Mouse (Mus musculus): ENCODE data around the gene Marveld3. TPM values are rescaled to one million over a fixed set of nuclear protein-coding genes. Genes with fewer than 3 reads are reported as not detected.

Marveld3 gene
- polyA plus RNA-seq, 1 experiment from 2014 or later, result 8.2 TPM

- Histone ChIP-seq H3K4me3 (replicated peaks; ENCODE audit: low read depth, low read length) (no peak overlapping the region), H3K36me3 (ENCODE audit: insufficient read depth, low read length) (no peaks in the 10 kb centered on the region), H3K4me1 (replicated peaks; ENCODE audit: insufficient read depth, low read length) (no peaks in the 10 kb centered on the region), H3K27me3 (ENCODE audit: insufficient read depth, low read length) (no peaks in the 10 kb centered on the region), H3K27ac (no peak overlapping the region), H3K9ac (ENCODE audit: low read depth, low read length) (no peak overlapping the region), H3K4me2 (ENCODE audit: low read length) (no peak overlapping the region), H3K9me3 (replicated peaks; ENCODE audit: low read length) (no peaks in the 10 kb centered on the region)
- no peak for ATAC-seq (replicated peaks; ENCODE audit: low FRiP score, low read depth)
- no peak for DNase-seq (ENCODE audit: low spot score)
- TF ChIP-seq CTCF (IDR thresholded peaks at IDR 0.05; ENCODE audit: low read depth), result 0 out of 2 replicates have a peak, but pooled peaks have one; percentile 3
- 89% methylated on average over 8 of the region's 8 CpGs for WGBS
Measured at GRCm38 (mm10) chr8:109989151-109989550, 27.1 kb upstream of the Marveld3 start.

GRCm38 (mm10) chr8:109987776-109988175 lies 25.8 kb upstream of the Marveld3 start:
- Histone ChIP-seq H3K9ac (ENCODE audit: low read depth, low read length) (no peak overlapping the region), H3K9me3 (replicated peaks; ENCODE audit: low read length) (no peaks in the 10 kb centered on the region), H3K36me3 (ENCODE audit: insufficient read depth, low read length) (no peaks in the 10 kb centered on the region), H3K4me2 (ENCODE audit: low read length) (no peak overlapping the region), H3K27ac (no peak overlapping the region), H3K27me3 (ENCODE audit: insufficient read depth, low read length) (no peaks in the 10 kb centered on the region), H3K4me1 (replicated peaks; ENCODE audit: insufficient read depth, low read length) (no peaks in the 10 kb centered on the region), H3K4me3 (replicated peaks; ENCODE audit: low read depth, low read length) (no peak overlapping the region)
- 82% methylated on average over 7 of the region's 7 CpGs for WGBS
- TF ChIP-seq CTCF (IDR thresholded peaks at IDR 0.05; ENCODE audit: low read depth), result no peak
- DNase-seq (ENCODE audit: low spot score) (no peak), ATAC-seq (replicated peaks; ENCODE audit: low FRiP score, low read depth) (no peak)

- 50% methylated on average over 7 of the region's 7 CpGs for WGBS
- no peak overlapping the region for H3K9ac ChIP-seq (ENCODE audit: low read depth, low read length)
- H3K9me3 ChIP-seq (replicated peaks; ENCODE audit: low read length), result no peaks in the 10 kb centered on the region
- no peaks in the 10 kb centered on the region for H3K27me3 ChIP-seq (ENCODE audit: insufficient read depth, low read length)
- H3K27ac ChIP-seq, result no peak overlapping the region
- no peak overlapping the region for H3K4me3 ChIP-seq (replicated peaks; ENCODE audit: low read depth, low read length)
- TF ChIP-seq CTCF (IDR thresholded peaks at IDR 0.05; ENCODE audit: low read depth), result no peak
- H3K36me3 ChIP-seq (ENCODE audit: insufficient read depth, low read length), result no peaks in the 10 kb centered on the region
- no peaks in the 10 kb centered on the region for H3K4me1 ChIP-seq (replicated peaks; ENCODE audit: insufficient read depth, low read length)
- ATAC-seq (replicated peaks; ENCODE audit: low FRiP score, low read depth) (no peak), DNase-seq (ENCODE audit: low spot score) (no peak)
- no peak overlapping the region for H3K4me2 ChIP-seq (ENCODE audit: low read length)
Measured at GRCm38 (mm10) chr8:109986384-109986783, 24.4 kb upstream of the Marveld3 start.

- no peak for TF ChIP-seq CTCF (IDR thresholded peaks at IDR 0.05; ENCODE audit: low read depth)
- no peaks in the 10 kb centered on the region for H3K36me3 ChIP-seq (ENCODE audit: insufficient read depth, low read length)
- no peaks in the 10 kb centered on the region for H3K27me3 ChIP-seq (ENCODE audit: insufficient read depth, low read length)
- no peaks in the 10 kb centered on the region for H3K9me3 ChIP-seq (replicated peaks; ENCODE audit: low read length)
- H3K4me2 ChIP-seq (ENCODE audit: low read length), result no peak overlapping the region
- 38% methylated on average over 5 of the region's 5 CpGs for WGBS
- DNase-seq (ENCODE audit: low spot score) (no peak), ATAC-seq (replicated peaks; ENCODE audit: low FRiP score, low read depth) (no peak)
- no peak overlapping the region for H3K9ac ChIP-seq (ENCODE audit: low read depth, low read length)
- no peak overlapping the region for H3K4me3 ChIP-seq (replicated peaks; ENCODE audit: low read depth, low read length)
- no peak overlapping the region for H3K27ac ChIP-seq
- no peaks in the 10 kb centered on the region for H3K4me1 ChIP-seq (replicated peaks; ENCODE audit: insufficient read depth, low read length)
Measured at GRCm38 (mm10) chr8:109983944-109984343, 21.9 kb upstream of the Marveld3 start.

GRCm38 (mm10) chr8:109982386-109983105 lies 20.5 kb upstream of the Marveld3 start:
- no peaks in the 10 kb centered on the region for H3K27me3 ChIP-seq (ENCODE audit: insufficient read depth, low read length)
- no peak overlapping the region for H3K27ac ChIP-seq
- H3K9me3 ChIP-seq (replicated peaks; ENCODE audit: low read length), result no peaks in the 10 kb centered on the region
- H3K9ac ChIP-seq (ENCODE audit: low read depth, low read length), result no peak overlapping the region
- H3K4me3 ChIP-seq (replicated peaks; ENCODE audit: low read depth, low read length), result no peak overlapping the region
- ATAC-seq (replicated peaks; ENCODE audit: low FRiP score, low read depth) (no peak), DNase-seq (ENCODE audit: low spot score) (no peak)
- no peak for TF ChIP-seq CTCF (IDR thresholded peaks at IDR 0.05; ENCODE audit: low read depth)
- no peaks in the 10 kb centered on the region for H3K36me3 ChIP-seq (ENCODE audit: insufficient read depth, low read length)
- no peaks in the 10 kb centered on the region for H3K4me1 ChIP-seq (replicated peaks; ENCODE audit: insufficient read depth, low read length)
- H3K4me2 ChIP-seq (ENCODE audit: low read length), result no peak overlapping the region
- WGBS, result 84% methylated on average over 15 of the region's 15 CpGs

- WGBS, result 77% methylated on average over 6 of the region's 6 CpGs
- no peak overlapping the region for H3K27ac ChIP-seq
Measured at GRCm38 (mm10) chr8:109979339-109979738, 17.3 kb upstream of the Marveld3 start.

More at GRCm38 (mm10) chr8:109979339-109979738, 17.3 kb upstream of the Marveld3 start:
- no peak for TF ChIP-seq CTCF (IDR thresholded peaks at IDR 0.05; ENCODE audit: low read depth)
- Histone ChIP-seq H3K4me1 (replicated peaks; ENCODE audit: insufficient read depth, low read length) (no peaks in the 10 kb centered on the region), H3K27me3 (ENCODE audit: insufficient read depth, low read length) (no peaks in the 10 kb centered on the region), H3K4me2 (ENCODE audit: low read length) (no peak overlapping the region), H3K9ac (ENCODE audit: low read depth, low read length) (no peak overlapping the region), H3K9me3 (replicated peaks; ENCODE audit: low read length) (peaks cover 4% of the 10 kb centered on the region; the same call in 1 of the 2 replicates), H3K4me3 (replicated peaks; ENCODE audit: low read depth, low read length) (no peak overlapping the region), H3K36me3 (ENCODE audit: insufficient read depth, low read length) (no peaks in the 10 kb centered on the region)
- ATAC-seq (replicated peaks; ENCODE audit: low FRiP score, low read depth) (no peak), DNase-seq (ENCODE audit: low spot score) (no peak)

Measured in kidney, postnatal 0 days (tissue).